Mouse (Mus musculus): ENCODE data around the gene Prss53.
"Not testable (repeated sequence)": the region's sequence is repeated elsewhere in the genome, so short reads cannot be mapped to it uniquely, and the experiment has no call there.

Prss53 gene

DNA sequence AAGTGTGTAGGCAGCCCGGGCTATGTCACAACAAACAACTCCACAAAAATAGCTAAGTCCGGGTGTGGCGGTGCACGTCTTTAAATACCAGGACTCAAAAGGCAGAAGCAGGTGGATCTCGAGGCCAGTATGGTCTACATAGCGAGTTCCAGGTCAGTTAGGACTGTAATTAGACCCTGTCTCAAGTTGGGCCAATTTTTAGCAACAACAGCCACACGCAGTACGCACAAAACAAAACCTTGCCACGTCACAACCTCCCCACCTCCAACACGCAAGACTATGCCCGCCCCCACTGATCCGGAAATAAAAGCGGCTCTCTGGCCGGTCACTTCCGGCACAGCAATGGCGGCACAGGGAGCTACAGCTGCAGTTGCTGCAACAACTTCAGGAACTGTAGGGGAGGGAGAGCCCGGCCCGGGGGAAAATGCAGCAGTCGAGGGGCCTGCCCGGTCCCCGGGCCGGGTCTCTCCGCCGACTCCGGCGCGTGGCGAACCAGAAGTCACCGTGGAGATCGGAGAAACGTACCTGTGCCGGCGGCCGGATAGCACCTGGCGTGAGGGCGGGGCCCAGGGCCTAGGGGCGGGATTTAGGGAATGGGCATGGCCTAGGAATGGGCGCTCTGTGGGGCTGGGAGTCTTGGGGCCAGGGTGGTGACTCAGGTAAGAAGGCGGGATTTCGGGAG is 21.6 kb upstream of the Prss53 start, which contains the start of gene Kat8:
Kat8 (plus strand) TSS at position 327 of the 682 bp plus-strand sequence.
- peak; percentile 93 for DNase-seq (ENCODE audit: low read depth)

DNA sequence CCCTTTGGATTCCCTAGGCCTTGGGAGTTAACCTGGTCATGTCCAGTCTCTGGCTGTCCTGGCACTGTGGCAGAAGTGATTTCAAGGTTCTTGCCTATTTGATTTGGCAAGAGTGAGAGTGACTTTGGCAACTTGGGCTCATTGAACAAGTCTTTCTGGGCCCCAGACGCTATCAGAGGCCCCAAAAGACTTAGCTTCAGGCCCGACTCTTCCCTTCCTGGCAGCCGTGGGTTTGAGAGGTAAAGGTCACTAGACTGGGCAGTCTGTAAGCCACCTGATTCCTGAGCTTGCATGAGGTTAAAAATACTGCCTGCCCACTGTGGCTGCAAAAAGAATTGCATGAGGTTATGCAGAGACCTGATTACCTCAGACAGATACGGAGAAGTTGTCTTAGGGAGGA is 17.9 kb upstream of the Prss53 start:
- no peak for DNase-seq (ENCODE audit: low read depth)

DNA sequence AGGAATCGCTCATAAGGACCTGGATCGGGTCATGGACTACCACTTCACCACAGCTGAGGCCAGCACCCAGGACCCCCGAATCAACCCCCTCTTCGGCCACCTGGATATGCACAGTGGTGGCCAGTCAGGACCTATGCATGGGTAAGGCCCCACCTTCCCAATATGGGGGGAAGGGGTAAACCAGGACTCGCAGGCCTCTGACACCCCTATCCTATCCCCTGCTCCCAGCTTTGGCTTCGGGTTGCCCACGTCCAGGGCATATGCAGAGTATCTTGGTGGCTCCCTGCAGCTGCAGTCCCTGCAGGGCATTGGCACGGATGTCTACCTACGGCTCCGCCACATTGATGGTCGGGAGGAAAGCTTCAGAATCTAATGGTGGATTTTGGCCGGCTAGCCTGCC is 17.2 kb upstream of the Prss53 start:
- DNase-seq (ENCODE audit: low read depth): no peak

DNA sequence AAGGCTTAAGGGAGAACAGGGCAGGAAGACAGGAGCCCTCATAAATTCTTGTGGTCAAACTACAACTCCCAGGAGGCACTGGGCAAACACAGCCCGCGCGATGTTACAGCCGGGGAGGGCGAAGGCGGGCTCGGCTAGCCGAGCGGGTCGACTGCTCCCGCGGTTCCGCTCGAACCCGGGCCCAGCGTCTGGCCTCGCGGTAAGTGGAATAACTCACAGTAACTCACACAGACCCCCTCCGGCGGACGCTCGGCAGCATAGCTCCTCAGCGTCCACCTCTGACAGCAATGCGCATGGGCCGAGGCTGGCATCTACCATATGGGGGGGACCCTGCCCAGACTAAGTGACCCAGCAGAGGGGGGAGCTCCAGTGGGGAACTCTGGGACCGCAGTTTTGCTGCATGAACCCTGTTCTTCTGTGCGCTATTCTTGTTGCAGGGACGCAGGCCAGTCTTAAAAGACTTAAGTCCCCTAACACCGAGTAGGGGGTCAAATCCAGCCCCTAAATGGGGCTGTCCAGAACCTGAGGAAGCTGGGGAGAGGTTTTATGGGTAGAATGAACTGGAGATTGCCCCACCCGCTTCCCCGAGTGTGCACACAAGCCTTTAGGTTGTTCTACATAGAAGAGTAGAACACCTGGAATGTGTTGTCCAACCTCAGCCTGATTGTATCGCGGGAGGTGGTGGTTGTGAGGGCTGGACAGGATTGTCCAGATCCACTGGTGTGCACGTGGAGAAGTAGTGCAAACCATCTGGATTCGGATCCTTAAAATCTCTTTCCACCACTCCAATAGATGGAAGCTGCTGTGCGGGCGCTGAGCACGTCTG is 13.4 kb upstream of the Prss53 start, which contains the start of gene Bckdk:
Bckdk (plus strand) TSS at position 112 of the 826 bp plus-strand sequence.
- peak; percentile 90 for DNase-seq (ENCODE audit: low read depth)

DNA sequence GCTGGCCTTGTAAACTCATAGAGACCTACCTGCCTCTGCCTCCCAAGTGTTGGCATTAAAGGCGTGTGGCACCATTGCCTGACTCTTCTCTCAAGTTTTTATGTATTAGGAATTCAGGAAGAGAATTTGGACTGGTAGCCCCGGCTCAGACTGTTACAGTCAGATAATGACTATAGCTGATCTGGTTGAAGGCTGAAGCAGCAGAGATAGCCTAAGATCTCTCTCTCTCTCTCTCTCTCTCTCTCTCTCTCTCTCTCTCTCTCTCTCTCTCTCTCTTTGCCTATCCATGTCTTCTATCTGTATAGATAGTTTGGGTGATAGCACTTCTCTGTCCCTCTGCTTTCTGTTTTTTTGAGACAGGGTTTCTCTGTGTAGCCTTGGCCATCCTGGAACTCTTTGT is 11.0 kb upstream of the Prss53 start:
- DNase-seq (ENCODE audit: low read depth): no peak

DNA sequence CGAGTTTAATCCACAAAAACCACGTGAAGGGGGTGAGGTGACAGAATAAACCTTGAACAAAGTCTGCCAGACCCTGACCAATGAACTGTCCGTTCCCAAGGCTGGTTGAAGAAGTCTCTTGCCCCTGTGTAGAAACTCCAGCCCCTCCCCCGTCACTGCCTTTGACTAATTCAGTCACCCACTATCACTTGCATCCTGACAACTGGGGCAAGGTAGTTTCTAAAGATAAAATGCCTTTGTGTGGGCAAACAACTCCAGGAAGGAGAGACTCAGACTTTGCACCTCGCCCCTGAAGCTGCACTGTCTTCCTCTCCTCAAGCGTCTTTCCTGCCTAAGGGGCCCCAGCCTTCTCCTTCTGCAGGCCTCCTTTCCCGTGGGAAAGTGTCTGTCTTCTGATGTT is 9.2 kb upstream of the Prss53 start:
- DNase-seq (ENCODE audit: low read depth): no peak

DNA sequence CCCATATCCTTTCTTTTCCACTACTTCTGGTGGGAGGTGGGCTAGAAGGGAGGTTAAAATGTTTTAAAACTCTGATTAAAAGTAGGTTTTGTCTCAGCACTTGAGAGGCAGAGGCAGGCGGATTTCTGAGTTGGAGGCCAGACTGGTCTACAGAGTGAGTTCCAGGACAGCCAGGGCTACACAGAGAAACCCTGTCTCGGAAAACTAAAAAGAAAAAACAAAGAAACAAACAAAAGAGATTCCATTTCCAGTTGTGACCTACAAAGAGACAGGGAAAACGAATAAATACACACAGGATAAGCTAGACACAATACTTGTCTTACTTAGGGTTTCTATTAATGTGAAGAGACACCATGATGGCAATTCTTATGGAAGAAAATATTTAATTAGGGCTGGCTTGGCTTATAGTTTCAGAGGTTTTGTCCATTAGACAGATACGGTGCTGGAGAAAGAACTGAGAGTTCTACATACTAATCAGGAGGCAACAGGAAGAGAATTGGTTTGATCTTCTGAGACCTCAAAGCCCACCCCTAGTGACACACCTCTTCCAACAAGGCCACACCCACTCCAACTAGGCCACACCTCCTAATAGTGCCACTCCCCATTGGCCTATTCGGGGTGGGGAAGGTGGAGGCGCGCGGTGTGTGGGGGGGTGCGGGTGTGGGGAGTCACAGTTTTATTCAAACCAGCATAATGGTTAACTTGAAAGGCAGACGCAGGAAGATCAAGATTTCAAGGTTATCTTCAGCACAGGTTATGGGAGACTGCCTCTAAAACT is 7.6 kb upstream of the Prss53 start:
- no peak for DNase-seq (ENCODE audit: low read depth)

DNA sequence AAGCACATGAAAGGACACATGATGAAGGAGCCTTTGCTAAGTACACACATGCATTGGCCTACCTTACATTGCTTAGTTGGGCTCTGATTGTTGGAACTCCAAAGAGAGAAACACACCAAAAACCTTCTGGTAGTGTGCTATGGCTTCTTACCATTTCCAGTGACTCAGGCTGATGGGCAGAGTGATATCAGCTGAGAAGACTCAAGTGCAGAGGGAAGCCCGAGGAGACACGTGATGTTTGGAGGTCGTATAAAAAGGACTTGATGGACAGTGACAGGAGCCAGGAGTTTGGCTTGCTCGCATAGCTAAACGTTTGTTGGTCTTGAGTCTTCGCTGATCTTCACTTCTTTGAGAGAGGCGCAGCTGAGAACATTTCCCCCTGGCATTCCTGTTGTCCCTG is 6.8 kb upstream of the Prss53 start:
- DNase-seq (ENCODE audit: low read depth): no peak

DNA sequence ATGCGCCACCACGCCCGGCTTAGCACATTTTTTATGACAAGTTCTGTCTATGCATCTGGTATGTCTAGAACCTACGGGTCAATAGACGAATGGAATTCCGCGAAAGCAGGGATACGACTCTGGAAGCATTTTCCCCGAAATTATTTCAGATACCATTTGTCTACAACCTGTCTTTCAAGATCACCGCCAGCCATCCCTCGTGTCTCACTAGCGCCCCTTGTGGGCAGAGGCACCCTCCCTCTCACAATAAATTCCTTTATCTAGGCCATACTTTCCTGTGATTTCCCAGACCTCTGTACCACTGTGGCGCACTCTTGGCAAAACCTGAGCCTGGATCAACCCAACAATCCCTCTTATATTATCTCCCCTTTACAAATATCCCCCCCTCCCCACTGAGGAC is 5.6 kb upstream of the Prss53 start:
- peak; percentile 70 for DNase-seq (ENCODE audit: low read depth)

DNA sequence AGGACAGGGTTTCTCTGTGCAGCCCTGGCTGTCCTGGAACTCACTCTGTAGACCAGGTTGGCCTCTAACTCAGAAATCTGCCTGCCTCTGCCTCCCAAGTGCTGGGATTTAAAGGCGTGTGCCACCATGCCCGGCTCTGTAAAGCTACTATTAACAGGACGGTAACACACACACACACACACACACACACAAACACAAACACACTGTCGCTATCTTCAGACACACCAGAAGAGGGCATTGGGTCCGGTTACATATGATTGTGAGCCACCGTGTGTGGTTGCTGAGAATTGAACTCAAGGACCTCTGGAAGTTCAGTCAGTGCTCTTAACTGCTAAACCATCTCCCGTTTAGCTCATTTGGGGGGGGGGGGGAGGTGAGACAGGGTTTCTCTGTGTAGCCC is 5.1 kb upstream of the Prss53 start:
- DNase-seq (ENCODE audit: low read depth): not testable (repeated sequence)

DNA sequence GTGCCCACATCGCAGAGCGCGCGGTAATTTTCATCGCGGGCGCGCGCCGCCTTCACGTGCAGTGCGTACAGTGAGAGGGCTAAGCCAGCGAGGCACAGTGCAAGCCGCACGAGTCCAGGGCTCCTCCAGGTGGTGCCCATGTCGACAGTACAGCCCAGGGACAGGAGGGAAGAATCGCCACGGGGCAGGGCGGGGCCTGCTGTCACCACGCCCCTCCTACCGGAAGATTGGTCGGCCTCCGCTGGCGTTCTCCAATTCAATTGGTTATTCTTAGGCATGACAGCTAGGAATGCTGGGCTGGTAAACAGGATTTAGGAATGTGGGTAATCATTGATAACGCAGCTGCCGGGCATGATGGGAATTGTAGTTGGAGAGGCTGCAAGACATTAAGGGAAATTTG is 4.7 kb upstream of the Prss53 start, which contains the start of the genes Gm21974 and Vkorc1:
Gm21974 (minus strand) TSS at position 13 of the 400 bp plus-strand sequence.
Vkorc1 (minus strand) TSS at position 176 of the 400 bp plus-strand sequence.
- DNase-seq (ENCODE audit: low read depth): peak; percentile 97

DNA sequence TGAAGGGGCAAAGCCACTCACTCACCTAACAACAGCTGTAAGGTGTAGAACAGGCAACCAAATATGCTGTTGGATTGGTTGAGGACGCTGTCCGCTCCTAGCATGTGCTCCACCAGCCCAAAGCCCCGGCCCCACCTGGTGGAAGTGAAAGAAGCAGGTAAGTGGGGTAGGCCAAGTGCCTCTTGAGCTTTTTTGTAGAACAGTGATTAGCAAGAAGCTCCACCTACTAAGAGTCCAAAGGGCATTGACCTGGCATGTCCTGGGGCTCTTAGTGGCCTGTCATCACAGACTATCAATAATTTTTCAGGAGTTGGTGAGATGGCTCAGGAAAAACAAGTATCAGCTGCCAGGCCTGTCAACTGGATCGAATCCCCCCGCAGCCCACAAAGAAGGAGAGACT is 3.7 kb upstream of the Prss53 start:
- no peak for DNase-seq (ENCODE audit: low read depth)

DNA sequence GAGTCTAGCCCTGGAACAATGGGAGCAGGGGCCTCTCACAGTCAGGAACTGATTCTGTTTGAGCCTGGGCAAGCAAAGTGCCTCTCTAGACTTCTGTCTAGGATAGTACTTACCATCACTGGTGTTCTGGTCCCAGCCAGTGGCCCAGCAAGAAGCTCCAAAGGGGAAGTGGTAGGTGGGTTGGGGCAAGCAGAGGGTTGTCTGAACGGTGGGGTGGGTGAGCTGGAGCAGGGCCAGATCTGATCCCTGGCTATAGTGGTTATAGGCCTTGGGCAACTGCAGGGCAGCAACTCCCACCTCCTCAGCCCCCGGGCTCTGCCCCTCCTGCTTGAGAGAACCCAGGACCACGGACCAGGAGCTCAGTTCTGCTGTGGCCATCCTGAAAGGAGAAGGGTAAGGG is 1.9 kb downstream of the Prss53 start:
- no peak for DNase-seq (ENCODE audit: low read depth)

DNA sequence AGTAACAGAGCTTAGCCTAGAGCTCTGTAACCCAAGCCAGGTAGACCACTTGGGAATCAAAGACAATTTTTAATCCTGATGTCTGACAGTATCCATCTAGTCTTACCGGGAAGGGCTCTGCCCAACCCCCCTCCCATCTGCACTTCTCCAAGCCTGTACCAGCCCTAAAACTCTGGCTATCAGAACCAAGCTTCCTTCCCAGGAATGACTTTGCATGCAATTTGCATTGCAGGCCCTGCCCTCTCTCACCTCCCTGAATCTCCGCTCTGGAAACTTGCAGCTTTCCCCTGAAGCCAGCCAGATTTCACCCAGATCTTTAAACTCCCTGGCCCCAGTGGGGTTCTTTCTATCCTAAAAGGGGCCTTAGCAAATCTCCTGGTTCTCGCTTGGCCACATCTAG is 3.0 kb downstream of the Prss53 start:
- DNase-seq (ENCODE audit: low read depth): no peak

DNA sequence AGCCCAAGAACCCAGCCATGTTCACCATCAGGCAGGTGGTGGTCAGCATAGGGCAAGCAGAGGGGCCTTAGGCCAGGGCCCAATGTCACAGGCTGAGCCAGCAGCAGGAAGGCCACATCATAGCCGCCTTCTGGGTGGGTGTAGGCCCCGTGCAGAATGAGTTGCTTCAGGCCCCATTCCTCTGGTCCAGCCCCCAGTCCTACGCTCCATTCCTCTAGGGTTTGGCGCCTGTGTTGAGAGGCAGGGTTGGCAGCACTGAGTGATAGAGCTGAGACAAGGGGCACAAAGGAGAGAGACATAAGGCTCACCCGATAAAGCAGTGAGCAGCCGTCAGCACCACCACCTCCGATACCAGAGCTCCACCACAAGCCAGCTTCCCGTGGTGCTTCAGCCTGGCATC is 3.6 kb downstream of the Prss53 start:
- no peak for DNase-seq (ENCODE audit: low read depth)

DNA sequence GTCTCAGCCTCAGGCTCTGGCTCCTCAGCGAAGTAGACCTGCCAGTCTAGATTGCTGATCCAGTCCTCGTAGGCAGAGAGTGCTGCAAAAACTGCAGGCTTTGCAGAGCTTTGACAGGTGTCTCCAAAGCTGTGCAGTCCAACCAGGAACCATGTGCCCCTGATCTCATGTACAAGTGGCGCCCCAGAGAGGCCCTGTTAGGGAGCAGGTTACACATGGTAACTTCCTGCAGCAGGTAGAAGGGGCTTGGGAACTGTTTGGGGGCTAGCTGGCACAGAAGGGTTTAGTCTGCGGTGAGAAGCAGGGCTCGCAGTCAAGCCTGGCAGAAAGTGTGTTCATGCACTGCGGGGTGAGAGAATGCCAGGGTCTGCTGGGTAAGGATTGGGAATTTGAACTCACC is 4.2 kb downstream of the Prss53 start:
- DNase-seq (ENCODE audit: low read depth): no peak

DNA sequence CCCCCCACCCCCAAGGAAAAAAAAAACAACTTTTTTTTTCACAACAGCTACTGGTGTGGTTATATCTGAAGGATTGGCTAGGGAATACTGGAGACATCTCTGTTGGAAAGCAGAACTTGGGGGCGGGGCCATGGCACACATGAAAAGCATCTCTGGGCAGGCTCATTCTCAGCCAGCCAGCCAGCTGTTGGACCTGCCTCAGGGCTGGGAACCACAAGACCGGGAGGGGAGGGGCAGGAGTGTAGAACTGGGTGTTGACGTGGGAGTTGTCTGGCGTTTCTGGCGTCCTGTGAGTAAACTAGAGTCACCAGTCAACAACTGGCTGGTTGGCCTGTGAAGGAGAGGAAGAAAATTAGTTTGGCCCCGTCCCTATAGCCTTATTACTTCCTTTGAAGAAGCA is 4.8 kb downstream of the Prss53 start:
- peak; percentile 62 for DNase-seq (ENCODE audit: low read depth)

DNA sequence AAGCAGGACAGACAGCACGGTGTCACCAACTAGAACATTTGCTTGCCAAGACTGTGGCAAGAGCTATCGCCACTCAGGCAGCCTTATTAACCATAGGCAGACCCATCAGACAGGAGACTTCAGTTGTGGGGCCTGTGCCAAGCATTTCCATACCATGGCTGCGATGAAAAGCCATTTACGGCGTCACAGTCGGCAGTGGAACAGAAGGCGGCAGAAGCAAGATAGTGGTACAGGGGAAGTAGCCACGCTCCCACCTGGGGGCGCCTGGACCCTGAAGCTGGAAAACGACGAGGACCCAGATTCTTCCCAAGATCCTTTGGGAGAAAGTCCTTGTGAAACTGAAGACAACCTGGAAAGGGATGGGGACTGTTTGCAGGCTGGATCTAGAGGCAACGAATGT is 10.3 kb downstream of the Prss53 start:
- DNase-seq (ENCODE audit: low read depth): no peak

DNA sequence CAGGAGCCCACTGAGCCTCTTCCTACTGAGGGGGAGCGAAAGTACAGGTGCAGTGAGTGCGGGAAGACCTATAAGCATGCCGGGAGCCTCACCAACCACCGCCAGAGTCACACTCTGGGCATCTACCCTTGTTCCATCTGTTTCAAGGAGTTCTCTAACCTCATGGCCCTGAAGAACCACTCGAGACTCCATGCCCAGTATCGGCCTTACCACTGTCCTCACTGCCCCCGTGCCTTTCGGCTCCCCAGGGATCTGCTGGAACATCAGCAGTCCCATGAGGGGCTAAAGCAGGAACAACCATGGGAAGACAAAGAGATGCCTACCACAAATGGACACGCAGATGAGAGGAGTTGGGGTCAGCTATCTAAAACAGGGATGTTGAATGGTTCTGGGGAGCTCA is 11.5 kb downstream of the Prss53 start:
- DNase-seq (ENCODE audit: low read depth): no peak

DNA sequence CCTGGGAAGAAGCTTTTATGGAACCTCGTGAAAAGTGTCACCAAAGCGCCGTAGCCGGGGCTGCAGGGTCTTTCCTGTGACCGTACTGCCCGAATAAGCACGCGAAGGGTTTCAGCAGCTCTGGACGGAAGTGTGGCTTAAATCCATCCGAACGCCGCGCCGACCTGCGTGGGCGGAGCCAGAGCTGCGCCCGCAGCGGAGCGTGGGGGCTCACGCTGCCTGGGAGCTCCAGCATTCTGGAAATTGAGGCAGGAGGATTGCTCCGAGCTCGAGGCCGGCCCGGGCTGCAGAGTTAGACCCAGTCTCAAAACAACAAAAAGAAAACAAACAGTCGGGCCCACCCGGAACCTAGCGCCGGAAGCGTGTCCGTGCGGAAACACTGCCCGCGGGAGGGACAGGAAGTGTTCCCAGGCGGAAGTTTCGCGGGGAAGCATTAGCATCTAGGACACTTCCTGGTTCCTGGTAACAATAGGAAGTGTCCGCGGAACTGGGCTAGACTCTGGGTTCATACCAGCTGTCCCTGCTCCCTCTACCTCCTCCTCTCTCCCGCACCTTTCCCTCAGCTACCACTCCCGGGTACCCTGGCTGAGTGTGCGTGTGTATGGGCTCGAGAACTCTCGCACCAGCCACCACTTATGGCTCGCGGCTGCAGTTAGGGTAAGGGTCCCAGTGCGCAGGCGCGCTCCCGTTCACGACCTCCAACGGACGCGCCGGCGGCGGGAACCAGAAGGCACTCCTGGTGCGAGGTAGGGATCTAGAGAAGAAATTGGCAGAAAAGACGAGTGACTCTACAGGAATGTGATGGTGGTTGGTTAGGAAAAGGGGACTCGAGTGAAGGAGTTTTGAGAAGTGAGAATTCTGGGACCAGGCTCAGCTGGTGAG is 14.1 kb downstream of the Prss53 start, which contains the start of gene Zfp668:
Zfp668 (minus strand) TSS at position 362 of the 882 bp plus-strand sequence.
- peak; percentile 92 for DNase-seq (ENCODE audit: low read depth)

DNA sequence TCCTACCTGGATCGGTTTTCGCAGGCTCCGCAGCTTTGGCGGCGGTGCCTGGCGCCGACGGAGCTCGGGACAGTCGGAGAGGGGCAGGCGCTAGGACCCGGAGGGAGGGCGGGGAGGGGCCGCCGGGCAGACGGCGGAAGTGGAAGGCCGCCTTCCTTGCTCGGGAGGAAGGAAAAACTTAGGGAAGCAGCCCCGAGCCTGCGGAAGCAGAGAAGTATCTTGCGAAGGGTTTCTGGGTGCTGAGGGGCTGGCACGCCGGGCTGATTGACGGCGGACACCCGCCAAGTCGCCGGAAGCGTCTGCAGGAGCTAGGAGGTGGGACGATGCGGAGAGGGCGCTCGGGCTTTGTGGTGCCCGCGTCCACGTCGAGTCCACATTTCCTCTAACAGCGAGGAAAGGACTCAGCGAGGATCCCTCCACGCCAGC is 14.7 kb downstream of the Prss53 start, which contains the start of gene Zfp646:
Zfp646 (plus strand) TSS at position 181 of the 426 bp plus-strand sequence.
- DNase-seq (ENCODE audit: low read depth): peak; percentile 83
